Mouse (Mus musculus): ENCODE data around the gene Slc43a1. TPM values are rescaled to one million over a fixed set of nuclear protein-coding genes. Genes with fewer than 3 reads are reported as not detected.

Gene Slc43a1
- total RNA-seq (2012; rRNA removed): 30.2 and 47.0 TPM in 2 replicates

- Histone ChIP-seq H3K4me1 (ENCODE audit: control insufficient read depth in 2 of 2, insufficient read depth in 2 of 2, low read length in 2 of 2, poor library complexity in 1 of 2) (peaks cover 18 to 19% of the 10 kb centered on the region in 2 experiments; a peak in 3 of 4 replicates), H3K36me3 (ENCODE audit: control insufficient read depth, insufficient read depth, low read length, poor library complexity, severe bottlenecking) (no peaks in the 10 kb centered on the region), H3K4me3 (ENCODE audit: insufficient read depth in 1 of 2, low read depth in 1 of 2, low read length in 2 of 2, poor library complexity in 1 of 2, severe bottlenecking in 1 of 2) (peak within 1 kb of the TSS; percentile 78 to 87), H3K9ac (ENCODE audit: insufficient read depth, low read depth, low read length, poor library complexity, severe bottlenecking) (peak within 1 kb of the TSS; percentile 81), H3K9me3 (ENCODE audit: control insufficient read depth, insufficient read depth, low read depth, low read length) (no peaks in the 10 kb centered on the region), H3K27ac (ENCODE audit: insufficient read depth, low read depth, low read length, poor library complexity, severe bottlenecking) (no peak within 1 kb of the TSS)
- in situ Hi-C loops (cut with MboI; ENCODE audit: low sequenced_read_pairs in 2 of 2, unreplicated experiment in 2 of 2): no loop called here
- no peak for DNase-seq (ENCODE audit: low read depth, low spot score)
- TF ChIP-seq HCFC1 (IDR thresholded peaks at IDR 0.05; ENCODE audit: borderline replicate concordance, insufficient read depth, low read length) (no peak), ZC3H11A (IDR thresholded peaks at IDR 0.05; ENCODE audit: borderline replicate concordance, low read depth, low read length) (no peak), MAFK (IDR thresholded peaks at IDR 0.05; ENCODE audit: insufficient read depth, low read depth, low read length) (no peak), CHD2 (IDR thresholded peaks at IDR 0.05; ENCODE audit: low read depth, low read length) (no peak), ZNF384 (IDR thresholded peaks at IDR 0.05; ENCODE audit: low read depth, low read length) (no peak)
Observed at GRCm38 (mm10) chr2:84838593-84838949, at the start of gene Slc43a1. Gene Slc43a1 (plus strand): TSS chr2:84838850.

- no peak overlapping the region for H3K27ac ChIP-seq (ENCODE audit: insufficient read depth, low read depth, low read length, poor library complexity, severe bottlenecking)
- in situ Hi-C loops (cut with MboI; ENCODE audit: low sequenced_read_pairs in 2 of 2, unreplicated experiment in 2 of 2): no loop called here
- TF ChIP-seq ZC3H11A (IDR thresholded peaks at IDR 0.05; ENCODE audit: borderline replicate concordance, low read depth, low read length) (no peak), CHD2 (IDR thresholded peaks at IDR 0.05; ENCODE audit: low read depth, low read length) (no peak), MAFK (IDR thresholded peaks at IDR 0.05; ENCODE audit: insufficient read depth, low read depth, low read length) (no peak), ZNF384 (IDR thresholded peaks at IDR 0.05; ENCODE audit: low read depth, low read length) (no peak), HCFC1 (IDR thresholded peaks at IDR 0.05; ENCODE audit: borderline replicate concordance, insufficient read depth, low read length) (no peak)
Observed at GRCm38 (mm10) chr2:84790418-84790817, 48.2 kb upstream of the Slc43a1 start.

GRCm38 (mm10) chr2:84792516-84792915 lies 46.1 kb upstream of the Slc43a1 start:
- in situ Hi-C loops (cut with MboI; ENCODE audit: low sequenced_read_pairs in 2 of 2, unreplicated experiment in 2 of 2): no loop called here
- DNase-seq (ENCODE audit: low read depth, low spot score): no peak
- TF ChIP-seq ZNF384 (IDR thresholded peaks at IDR 0.05; ENCODE audit: low read depth, low read length) (no peak), CHD2 (IDR thresholded peaks at IDR 0.05; ENCODE audit: low read depth, low read length) (no peak)

More at GRCm38 (mm10) chr2:84790418-84790817, 48.2 kb upstream of the Slc43a1 start:
- no peak overlapping the region for H3K4me3 ChIP-seq (ENCODE audit: insufficient read depth in 1 of 2, low read depth in 1 of 2, low read length in 2 of 2, poor library complexity in 1 of 2, severe bottlenecking in 1 of 2)
- H3K36me3 ChIP-seq (ENCODE audit: control insufficient read depth, insufficient read depth, low read length, poor library complexity, severe bottlenecking): no peaks in the 10 kb centered on the region
- no peak overlapping the region for H3K9ac ChIP-seq (ENCODE audit: insufficient read depth, low read depth, low read length, poor library complexity, severe bottlenecking)
- no peaks in the 10 kb centered on the region for H3K9me3 ChIP-seq (ENCODE audit: control insufficient read depth, insufficient read depth, low read depth, low read length)
- DNase-seq (ENCODE audit: low read depth, low spot score): no peak
- H3K4me1 ChIP-seq (ENCODE audit: control insufficient read depth in 2 of 2, insufficient read depth in 2 of 2, low read length in 2 of 2, poor library complexity in 1 of 2): no peaks in the 10 kb centered on the region

GRCm38 (mm10) chr2:84793154-84793553 lies 45.5 kb upstream of the Slc43a1 start:
- Histone ChIP-seq H3K4me1 (ENCODE audit: control insufficient read depth in 2 of 2, insufficient read depth in 2 of 2, low read length in 2 of 2, poor library complexity in 1 of 2) (no peaks in the 10 kb centered on the region), H3K9me3 (ENCODE audit: control insufficient read depth, insufficient read depth, low read depth, low read length) (no peaks in the 10 kb centered on the region), H3K4me3 (ENCODE audit: insufficient read depth in 1 of 2, low read depth in 1 of 2, low read length in 2 of 2, poor library complexity in 1 of 2, severe bottlenecking in 1 of 2) (no peak overlapping the region), H3K36me3 (ENCODE audit: control insufficient read depth, insufficient read depth, low read length, poor library complexity, severe bottlenecking) (no peaks in the 10 kb centered on the region), H3K27ac (ENCODE audit: insufficient read depth, low read depth, low read length, poor library complexity, severe bottlenecking) (no peak overlapping the region), H3K9ac (ENCODE audit: insufficient read depth, low read depth, low read length, poor library complexity, severe bottlenecking) (no peak overlapping the region)
- DNase-seq (ENCODE audit: low read depth, low spot score): no peak
- no peak for TF ChIP-seq ZNF384 (IDR thresholded peaks at IDR 0.05; ENCODE audit: low read depth, low read length)
- no peak for TF ChIP-seq HCFC1 (IDR thresholded peaks at IDR 0.05; ENCODE audit: borderline replicate concordance, insufficient read depth, low read length)
- TF ChIP-seq ZC3H11A (IDR thresholded peaks at IDR 0.05; ENCODE audit: borderline replicate concordance, low read depth, low read length): no peak
- TF ChIP-seq MAFK (IDR thresholded peaks at IDR 0.05; ENCODE audit: insufficient read depth, low read depth, low read length): no peak
- TF ChIP-seq CHD2 (IDR thresholded peaks at IDR 0.05; ENCODE audit: low read depth, low read length): no peak
- in situ Hi-C loops (cut with MboI; ENCODE audit: low sequenced_read_pairs in 2 of 2, unreplicated experiment in 2 of 2): no loop called here

More at GRCm38 (mm10) chr2:84792516-84792915, 46.1 kb upstream of the Slc43a1 start:
- Histone ChIP-seq H3K4me1 (ENCODE audit: control insufficient read depth in 2 of 2, insufficient read depth in 2 of 2, low read length in 2 of 2, poor library complexity in 1 of 2) (no peaks in the 10 kb centered on the region), H3K9me3 (ENCODE audit: control insufficient read depth, insufficient read depth, low read depth, low read length) (no peaks in the 10 kb centered on the region), H3K4me3 (ENCODE audit: insufficient read depth in 1 of 2, low read depth in 1 of 2, low read length in 2 of 2, poor library complexity in 1 of 2, severe bottlenecking in 1 of 2) (no peak overlapping the region), H3K36me3 (ENCODE audit: control insufficient read depth, insufficient read depth, low read length, poor library complexity, severe bottlenecking) (no peaks in the 10 kb centered on the region), H3K9ac (ENCODE audit: insufficient read depth, low read depth, low read length, poor library complexity, severe bottlenecking) (no peak overlapping the region), H3K27ac (ENCODE audit: insufficient read depth, low read depth, low read length, poor library complexity, severe bottlenecking) (no peak overlapping the region)

- in situ Hi-C loops (cut with MboI; ENCODE audit: low sequenced_read_pairs in 2 of 2, unreplicated experiment in 2 of 2): no loop called here
- H3K36me3 ChIP-seq (ENCODE audit: control insufficient read depth, insufficient read depth, low read length, poor library complexity, severe bottlenecking): no peaks in the 10 kb centered on the region
- H3K27ac ChIP-seq (ENCODE audit: insufficient read depth, low read depth, low read length, poor library complexity, severe bottlenecking): no peak overlapping the region
- TF ChIP-seq HCFC1 (IDR thresholded peaks at IDR 0.05; ENCODE audit: borderline replicate concordance, insufficient read depth, low read length): no peak
- no peak for TF ChIP-seq MAFK (IDR thresholded peaks at IDR 0.05; ENCODE audit: insufficient read depth, low read depth, low read length)
- no peak for TF ChIP-seq ZNF384 (IDR thresholded peaks at IDR 0.05; ENCODE audit: low read depth, low read length)
- TF ChIP-seq ZC3H11A (IDR thresholded peaks at IDR 0.05; ENCODE audit: borderline replicate concordance, low read depth, low read length): no peak
- TF ChIP-seq CHD2 (IDR thresholded peaks at IDR 0.05; ENCODE audit: low read depth, low read length): no peak
- DNase-seq (ENCODE audit: low read depth, low spot score): no peak
- no peak overlapping the region for H3K4me3 ChIP-seq (ENCODE audit: insufficient read depth in 1 of 2, low read depth in 1 of 2, low read length in 2 of 2, poor library complexity in 1 of 2, severe bottlenecking in 1 of 2)
- H3K9ac ChIP-seq (ENCODE audit: insufficient read depth, low read depth, low read length, poor library complexity, severe bottlenecking): no peak overlapping the region
- peaks cover 0 to 2% of the 10 kb centered on the region in 2 experiments; a peak in 1 of 4 replicates for H3K4me1 ChIP-seq (ENCODE audit: control insufficient read depth in 2 of 2, insufficient read depth in 2 of 2, low read length in 2 of 2, poor library complexity in 1 of 2)
- no peaks in the 10 kb centered on the region for H3K9me3 ChIP-seq (ENCODE audit: control insufficient read depth, insufficient read depth, low read depth, low read length)
Observed at GRCm38 (mm10) chr2:84793871-84794270, 44.8 kb upstream of the Slc43a1 start.

Data from ES-E14 (cell line).